Mouse (Mus musculus) ES-E14 (cell line): ENCODE results near the gene Chrna7.

ENCODE experiments used
- CHD2 ChIP-seq: IDR thresholded peaks from 2 replicates; pipeline ENCODE4 v1.6.1; 2014; ENCODE audit warnings: mild to moderate bottlenecking, low read depth, low read length, inconsistent platforms
- MAFK ChIP-seq: IDR thresholded peaks from 2 replicates; pipeline ENCODE4 v1.6.1; 2014; ENCODE audit warnings: mild to moderate bottlenecking, low read depth, low read length, inconsistent platforms; ENCODE audit not compliant: insufficient read depth
- ZC3H11A ChIP-seq: IDR thresholded peaks from 2 replicates; pipeline ENCODE4 v1.6.1; 2012; ENCODE audit warnings: low read depth, mild to moderate bottlenecking, inconsistent platforms, low read length, borderline replicate concordance
- ZNF384 ChIP-seq: IDR thresholded peaks from 2 replicates; pipeline ENCODE4 v1.6.1; 2012; ENCODE audit warnings: low read depth, low read length, inconsistent platforms

GRCm38 (mm10) chr7:63148321-63148720, 64.0 kb downstream of the Chrna7 start:
- no peak for TF ChIP-seq ZNF384
- TF ChIP-seq ZC3H11A = no peak
- TF ChIP-seq MAFK = no peak
- no peak for TF ChIP-seq CHD2
